Mouse (Mus musculus): ENCODE results near the gene Ms4a5.

Gene Ms4a5

GRCm38 (mm10) chr19:11244230-11244629, 39.4 kb downstream of the Ms4a5 start:
- H3K27me3 ChIP-seq (ENCODE audit: insufficient read depth, low read length): no peaks in the 10 kb centered on the region
- H3K9me3 ChIP-seq (ENCODE audit: low read length): no peaks in the 10 kb centered on the region
- no peak for TF ChIP-seq CTCF (conservative IDR thresholded peaks at IDR 0.05; ENCODE audit: low read length)
- no peak for TF ChIP-seq NANOG (IDR thresholded peaks at IDR 0.05; ENCODE audit: borderline replicate concordance, low read length)
- TF ChIP-seq POU5F1 (IDR thresholded peaks at IDR 0.05; ENCODE audit: borderline replicate concordance, low read length): no peak
- H3K4me1 ChIP-seq (replicated peaks; ENCODE audit: low read depth, low read length): 0 out of 2 replicates have a peak, but pooled peaks cover 7% of the 10 kb centered on the region
- no peaks in the 10 kb centered on the region for H3K36me3 ChIP-seq (ENCODE audit: insufficient read depth, low read length)
- H3K4me3 ChIP-seq (replicated peaks; ENCODE audit: low read length): no peak overlapping the region

DNA sequence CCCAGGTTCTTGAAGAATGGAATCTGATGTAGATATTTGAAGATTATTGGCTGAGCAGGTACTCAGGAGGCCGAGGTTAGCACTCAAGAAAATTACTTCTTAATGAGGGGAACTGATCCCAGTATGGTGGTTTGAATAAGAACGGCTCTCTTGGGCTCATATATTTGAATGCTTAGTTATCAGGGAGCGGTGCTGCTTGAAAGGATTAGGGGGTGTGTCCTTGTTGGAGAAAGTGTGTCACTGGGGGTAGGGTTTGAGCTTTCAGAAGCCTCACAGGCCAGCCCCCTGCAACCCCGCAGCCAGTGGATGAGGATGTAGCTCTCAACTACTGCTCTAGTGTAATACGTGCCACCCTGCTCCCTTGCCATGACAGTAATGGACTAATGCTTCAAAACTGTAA, 41.1 kb downstream of the Ms4a5 start:
- 0 out of 2 replicates have a peak, but pooled peaks cover 7% of the 10 kb centered on the region for H3K4me1 ChIP-seq (replicated peaks; ENCODE audit: low read depth, low read length)
- no peak for TF ChIP-seq NANOG (IDR thresholded peaks at IDR 0.05; ENCODE audit: borderline replicate concordance, low read length)
- no peak for TF ChIP-seq CTCF (conservative IDR thresholded peaks at IDR 0.05; ENCODE audit: low read length)
- TF ChIP-seq POU5F1 (IDR thresholded peaks at IDR 0.05; ENCODE audit: borderline replicate concordance, low read length): no peak
- no peaks in the 10 kb centered on the region for H3K36me3 ChIP-seq (ENCODE audit: insufficient read depth, low read length)
- H3K27me3 ChIP-seq (ENCODE audit: insufficient read depth, low read length): no peaks in the 10 kb centered on the region
- H3K9me3 ChIP-seq (ENCODE audit: low read length): no peaks in the 10 kb centered on the region
- H3K4me3 ChIP-seq (replicated peaks; ENCODE audit: low read length): no peak overlapping the region

DNA sequence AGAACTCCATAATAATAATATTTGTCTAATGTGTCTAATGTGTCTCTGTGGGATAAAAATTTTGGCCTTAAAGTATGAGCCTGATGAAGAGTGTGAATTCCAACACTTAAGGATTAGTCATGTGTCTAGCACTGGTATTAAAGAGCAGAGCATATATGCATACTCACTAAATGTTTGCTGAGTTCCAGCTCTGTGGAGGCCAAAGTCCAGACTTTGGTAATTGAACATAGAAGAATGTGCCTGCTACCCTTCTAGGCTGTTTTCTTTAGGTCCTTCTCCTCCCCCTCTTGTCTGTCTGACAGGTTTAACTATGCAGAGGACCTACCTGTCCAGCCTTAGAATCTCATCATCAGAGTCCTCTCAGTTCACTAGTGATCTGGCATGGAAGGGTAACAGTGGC, 47.9 kb downstream of the Ms4a5 start:
- H3K27me3 ChIP-seq (ENCODE audit: insufficient read depth, low read length): no peaks in the 10 kb centered on the region
- no peak overlapping the region for H3K4me3 ChIP-seq (replicated peaks; ENCODE audit: low read length)
- no peaks in the 10 kb centered on the region for H3K9me3 ChIP-seq (ENCODE audit: low read length)
- no peaks in the 10 kb centered on the region for H3K4me1 ChIP-seq (replicated peaks; ENCODE audit: low read depth, low read length)
- no peaks in the 10 kb centered on the region for H3K36me3 ChIP-seq (ENCODE audit: insufficient read depth, low read length)
- TF ChIP-seq POU5F1 (IDR thresholded peaks at IDR 0.05; ENCODE audit: borderline replicate concordance, low read length) (no peak), NANOG (IDR thresholded peaks at IDR 0.05; ENCODE audit: borderline replicate concordance, low read length) (no peak), CTCF (conservative IDR thresholded peaks at IDR 0.05; ENCODE audit: low read length) (no peak)

GRCm38 (mm10) chr19:11234921-11235735, 48.5 kb downstream of the Ms4a5 start:
- Histone ChIP-seq H3K4me3 (replicated peaks; ENCODE audit: low read length) (no peak overlapping the region), H3K9me3 (ENCODE audit: low read length) (no peaks in the 10 kb centered on the region), H3K4me1 (replicated peaks; ENCODE audit: low read depth, low read length) (no peaks in the 10 kb centered on the region), H3K36me3 (ENCODE audit: insufficient read depth, low read length) (no peaks in the 10 kb centered on the region), H3K27me3 (ENCODE audit: insufficient read depth, low read length) (no peaks in the 10 kb centered on the region)
- TF ChIP-seq POU5F1 (IDR thresholded peaks at IDR 0.05; ENCODE audit: borderline replicate concordance, low read length): no peak
- TF ChIP-seq CTCF (conservative IDR thresholded peaks at IDR 0.05; ENCODE audit: low read length): no peak
- no peak for TF ChIP-seq NANOG (IDR thresholded peaks at IDR 0.05; ENCODE audit: borderline replicate concordance, low read length)

GRCm38 (mm10) chr19:11234244-11234643, 49.4 kb downstream of the Ms4a5 start:
- H3K27me3 ChIP-seq (ENCODE audit: insufficient read depth, low read length): no peaks in the 10 kb centered on the region
- no peaks in the 10 kb centered on the region for H3K9me3 ChIP-seq (ENCODE audit: low read length)
- H3K36me3 ChIP-seq (ENCODE audit: insufficient read depth, low read length): no peaks in the 10 kb centered on the region
- H3K4me1 ChIP-seq (replicated peaks; ENCODE audit: low read depth, low read length): no peaks in the 10 kb centered on the region
- no peak overlapping the region for H3K4me3 ChIP-seq (replicated peaks; ENCODE audit: low read length)
- TF ChIP-seq POU5F1 (IDR thresholded peaks at IDR 0.05; ENCODE audit: borderline replicate concordance, low read length): no peak
- no peak for TF ChIP-seq CTCF (conservative IDR thresholded peaks at IDR 0.05; ENCODE audit: low read length)
- TF ChIP-seq NANOG (IDR thresholded peaks at IDR 0.05; ENCODE audit: borderline replicate concordance, low read length): no peak

DNA sequence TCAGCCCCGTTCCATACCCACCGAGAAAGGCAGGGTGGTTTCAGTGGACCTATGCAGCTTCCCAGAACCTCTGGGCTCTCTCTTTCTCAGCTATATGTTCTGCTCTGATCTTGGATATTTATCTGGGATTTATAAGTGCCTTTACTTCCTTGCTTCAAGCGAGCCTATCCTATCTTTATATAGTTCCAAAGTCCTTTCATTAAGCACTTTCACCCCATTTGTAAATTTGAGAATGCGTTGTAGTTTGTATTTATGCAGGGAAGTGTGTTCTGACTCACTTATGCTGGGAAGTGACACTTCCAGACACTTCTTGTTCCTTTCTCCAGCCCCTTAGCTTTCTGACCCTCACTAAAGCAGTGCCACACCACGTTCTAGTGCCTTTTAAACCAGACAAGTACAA, 51.3 kb downstream of the Ms4a5 start, which contains the start of gene Ms4a12:
TSS of gene Ms4a12 (minus strand) at position 101 of the 400 bp plus-strand sequence.
- no peaks in the 10 kb centered on the region for H3K4me1 ChIP-seq (replicated peaks; ENCODE audit: low read depth, low read length)
- TF ChIP-seq NANOG (IDR thresholded peaks at IDR 0.05; ENCODE audit: borderline replicate concordance, low read length): no peak
- no peak for TF ChIP-seq POU5F1 (IDR thresholded peaks at IDR 0.05; ENCODE audit: borderline replicate concordance, low read length)
- no peak for TF ChIP-seq CTCF (conservative IDR thresholded peaks at IDR 0.05; ENCODE audit: low read length)
- H3K4me3 ChIP-seq (replicated peaks; ENCODE audit: low read length): no peak within 1 kb of the TSS
- no peaks in the 10 kb centered on the region for H3K27me3 ChIP-seq (ENCODE audit: insufficient read depth, low read length)
- H3K9me3 ChIP-seq (ENCODE audit: low read length): no peaks in the 10 kb centered on the region
- H3K36me3 ChIP-seq (ENCODE audit: insufficient read depth, low read length): no peaks in the 10 kb centered on the region

Data from E14TG2a.4 (cell line).